Mouse (Mus musculus): ENCODE measurements around the gene Comt. TPM values are rescaled to one million over a fixed set of nuclear protein-coding genes. Genes with fewer than 3 reads are reported as not detected.

The Comt gene
- polyA plus RNA-seq (2014; fragmentation: Nextera tagmentation; extraction: Ambion mirVana) = 90.1 and 96.5 TPM in 2 replicates

DNA sequence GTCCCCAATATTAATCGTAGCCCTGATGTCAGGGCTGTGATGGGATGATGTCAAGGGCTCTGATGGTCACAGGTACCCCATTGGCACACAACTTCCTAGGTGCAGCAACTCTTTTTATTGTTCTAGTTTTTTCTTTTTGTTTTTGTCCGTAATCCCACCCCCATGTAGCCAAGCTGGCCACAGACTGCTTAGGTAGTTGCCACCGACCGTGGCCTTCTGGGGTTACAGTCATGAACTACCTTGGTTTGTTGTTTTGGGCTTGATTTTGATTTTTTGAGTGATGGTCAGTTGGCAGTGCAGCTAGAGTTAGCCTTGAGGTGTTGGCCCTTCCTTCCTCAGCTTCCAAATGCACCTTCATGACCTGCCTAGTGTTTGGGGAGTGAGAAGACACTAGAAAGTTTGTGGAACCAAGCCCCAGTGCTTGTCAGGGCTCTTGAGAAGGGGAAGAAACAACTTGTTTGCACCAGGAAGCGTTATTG is at the start of gene Comt:
TSS of gene Comt (minus strand) at position 51 of the 479 bp plus-strand sequence.
- Histone ChIP-seq H3K36me3 (ENCODE audit: control insufficient read depth, insufficient read depth, low read length) (no peaks in the 10 kb centered on the region), H3K27me3 (ENCODE audit: control insufficient read depth, insufficient read depth, low read length) (no peaks in the 10 kb centered on the region), H3K4me3 (ENCODE audit: low read depth, low read length) (peak within 1 kb of the TSS; percentile 90), H3K27ac (ENCODE audit: low read depth, low read length) (peak within 1 kb of the TSS; percentile 70), H3K9ac (ENCODE audit: low read depth, low read length) (peak within 1 kb of the TSS; percentile 95), H3K9me3 (replicated peaks; ENCODE audit: control insufficient read depth, low read length) (no peaks in the 10 kb centered on the region), H3K4me1 (ENCODE audit: control insufficient read depth, insufficient read depth, low read length) (peaks cover 25% of the 10 kb centered on the region), H3K4me2 (peak within 1 kb of the TSS; percentile 74)
- ATAC-seq (replicated peaks; ENCODE audit: insufficient number of reproducible peaks, low FRiP score, low TSS enrichment) = no peak
- 53% methylated on average over 5 of the region's 5 CpGs for WGBS (ENCODE audit: insufficient replicate concordance)

DNA sequence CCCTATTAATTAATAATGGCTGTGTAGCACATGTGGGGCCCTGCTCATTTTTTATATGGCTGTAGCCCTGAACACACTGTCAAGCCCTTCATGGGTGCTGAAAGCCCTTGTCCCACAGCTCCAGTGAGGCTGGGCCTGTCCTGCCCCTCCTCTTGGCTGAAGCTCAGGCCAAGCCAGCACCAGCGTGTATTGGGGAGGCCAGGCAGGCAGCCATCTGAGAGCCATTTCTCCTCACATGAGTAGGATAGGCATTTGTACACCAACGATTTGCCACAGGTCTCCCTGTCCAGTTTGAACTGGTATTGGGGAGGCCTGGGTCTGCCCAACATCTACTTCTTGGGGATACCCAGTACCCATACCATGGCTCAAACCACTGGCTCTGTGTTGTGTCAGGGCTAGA is 47.4 kb upstream of the Comt start:
- Histone ChIP-seq H3K27ac (ENCODE audit: low read depth, low read length) (no peak overlapping the region), H3K4me3 (ENCODE audit: low read depth, low read length) (no peak overlapping the region), H3K9ac (ENCODE audit: low read depth, low read length) (no peak overlapping the region), H3K9me3 (replicated peaks; ENCODE audit: control insufficient read depth, low read length) (no peaks in the 10 kb centered on the region), H3K4me2 (no peak overlapping the region), H3K27me3 (ENCODE audit: control insufficient read depth, insufficient read depth, low read length) (no peaks in the 10 kb centered on the region), H3K4me1 (ENCODE audit: control insufficient read depth, insufficient read depth, low read length) (peaks cover 12% of the 10 kb centered on the region), H3K36me3 (ENCODE audit: control insufficient read depth, insufficient read depth, low read length) (peaks cover 3% of the 10 kb centered on the region; the same call in 1 of the 2 replicates)
- ATAC-seq (replicated peaks; ENCODE audit: insufficient number of reproducible peaks, low FRiP score, low TSS enrichment) = no peak
- WGBS (ENCODE audit: insufficient replicate concordance) = 85% methylated on average over 2 of the region's 2 CpGs

DNA sequence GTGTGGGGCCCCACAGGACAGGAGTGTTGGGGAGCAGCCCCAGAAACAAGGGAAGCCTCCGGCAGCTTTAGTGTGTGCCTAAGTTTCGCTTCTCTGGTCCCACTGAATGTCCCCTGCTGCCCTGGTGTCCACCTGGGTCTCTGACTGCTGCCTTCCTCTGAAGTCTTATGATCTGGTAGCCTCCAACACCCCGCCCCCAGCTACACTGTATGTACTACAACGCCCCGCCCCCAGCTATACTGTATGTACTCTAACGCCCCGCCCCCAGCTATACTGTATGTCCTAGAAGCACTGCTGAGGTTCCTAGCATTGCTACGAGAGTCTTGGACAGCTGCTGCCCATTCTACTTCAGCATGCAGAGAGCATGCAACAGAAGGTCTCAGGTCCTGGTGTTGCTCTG is 46.3 kb upstream of the Comt start:
- H3K4me3 ChIP-seq (ENCODE audit: low read depth, low read length) = no peak overlapping the region
- no peaks in the 10 kb centered on the region for H3K27me3 ChIP-seq (ENCODE audit: control insufficient read depth, insufficient read depth, low read length)
- H3K27ac ChIP-seq (ENCODE audit: low read depth, low read length) = no peak overlapping the region
- 92% methylated on average over 8 of the region's 8 CpGs for WGBS (ENCODE audit: insufficient replicate concordance)
- H3K9me3 ChIP-seq (replicated peaks; ENCODE audit: control insufficient read depth, low read length) = no peaks in the 10 kb centered on the region
- peaks cover 3% of the 10 kb centered on the region; the same call in 1 of the 2 replicates for H3K36me3 ChIP-seq (ENCODE audit: control insufficient read depth, insufficient read depth, low read length)
- H3K4me1 ChIP-seq (ENCODE audit: control insufficient read depth, insufficient read depth, low read length) = peaks cover 12% of the 10 kb centered on the region
- no peak for ATAC-seq (replicated peaks; ENCODE audit: insufficient number of reproducible peaks, low FRiP score, low TSS enrichment)
- H3K9ac ChIP-seq (ENCODE audit: low read depth, low read length) = no peak overlapping the region
- H3K4me2 ChIP-seq = no peak overlapping the region

DNA sequence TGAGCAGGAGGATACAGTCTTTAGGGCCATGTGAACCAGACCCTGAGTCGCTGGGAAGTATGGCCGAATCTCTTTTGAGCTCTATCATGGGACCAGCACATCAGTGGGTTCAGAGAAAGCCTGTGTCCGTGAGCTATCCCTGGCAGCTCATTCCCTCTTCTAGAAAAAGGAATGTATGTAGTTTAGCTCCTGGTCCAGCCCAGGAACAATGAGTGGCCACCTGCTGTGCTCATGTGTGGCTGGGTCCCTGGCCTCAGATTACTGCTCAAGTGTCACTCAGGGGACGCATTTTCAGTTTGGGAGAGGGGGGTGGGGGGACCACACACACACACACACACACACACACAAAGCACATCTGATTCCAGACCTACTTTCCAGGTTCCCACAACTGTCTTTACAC is 45.8 kb upstream of the Comt start:
- Histone ChIP-seq H3K9me3 (replicated peaks; ENCODE audit: control insufficient read depth, low read length) (no peaks in the 10 kb centered on the region), H3K36me3 (ENCODE audit: control insufficient read depth, insufficient read depth, low read length) (peaks cover 3% of the 10 kb centered on the region; the same call in 1 of the 2 replicates), H3K4me1 (ENCODE audit: control insufficient read depth, insufficient read depth, low read length) (peaks cover 12% of the 10 kb centered on the region), H3K9ac (ENCODE audit: low read depth, low read length) (no peak overlapping the region), H3K27ac (ENCODE audit: low read depth, low read length) (no peak overlapping the region), H3K4me3 (ENCODE audit: low read depth, low read length) (no peak overlapping the region), H3K27me3 (ENCODE audit: control insufficient read depth, insufficient read depth, low read length) (no peaks in the 10 kb centered on the region), H3K4me2 (no peak overlapping the region)
- no peak for ATAC-seq (replicated peaks; ENCODE audit: insufficient number of reproducible peaks, low FRiP score, low TSS enrichment)
- WGBS (ENCODE audit: insufficient replicate concordance) = 83% methylated on average over 4 of the region's 4 CpGs

DNA sequence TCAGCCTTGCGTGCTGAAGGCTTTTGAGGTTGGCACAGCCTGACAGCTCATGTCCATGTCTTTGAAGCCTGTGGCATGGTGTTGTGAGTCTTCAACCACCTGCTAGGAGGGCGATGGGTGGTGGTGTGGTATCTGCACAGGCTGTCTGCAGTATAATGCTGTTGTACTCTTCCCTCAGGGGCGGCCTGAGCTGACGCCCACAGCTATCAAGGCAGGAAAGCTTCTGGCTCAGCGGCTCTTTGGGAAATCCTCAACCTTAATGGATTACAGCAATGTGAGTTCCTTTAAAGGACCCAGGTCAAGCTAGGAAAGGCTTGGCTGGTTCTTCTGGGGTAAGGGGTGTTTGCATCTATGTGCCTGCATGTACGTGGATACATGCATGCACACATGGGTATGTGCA is 45.3 kb upstream of the Comt start:
- WGBS (ENCODE audit: insufficient replicate concordance) = 78% methylated on average over 6 of the region's 6 CpGs

DNA sequence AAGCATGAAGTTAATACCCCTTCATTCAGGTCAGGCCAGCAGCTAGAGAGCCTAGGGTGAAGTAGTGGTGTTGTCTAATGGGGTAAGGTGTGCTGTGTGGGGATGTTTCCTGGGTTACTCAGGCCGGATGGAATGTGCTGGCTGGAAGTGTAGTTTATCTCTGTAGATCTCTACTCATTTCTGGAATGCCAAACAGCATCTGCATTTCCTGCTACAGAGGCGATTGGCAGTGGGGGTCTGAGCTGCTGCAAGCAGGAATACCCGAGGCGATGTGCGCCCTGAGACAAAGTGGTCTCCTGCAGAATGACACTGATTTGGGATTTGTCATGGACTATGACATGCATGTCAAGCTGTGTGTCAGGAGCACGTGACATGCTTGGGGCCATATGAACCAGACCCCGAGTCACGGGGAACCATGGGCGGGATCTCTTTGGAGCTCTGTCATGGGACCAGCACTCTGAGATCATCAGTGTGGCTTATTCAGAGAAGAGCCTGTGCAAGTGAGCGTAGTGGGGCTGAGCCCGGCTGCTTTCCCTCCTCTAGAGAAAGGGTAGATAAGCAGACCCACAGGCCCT is 44.8 kb upstream of the Comt start:
- ATAC-seq (replicated peaks; ENCODE audit: insufficient number of reproducible peaks, low FRiP score, low TSS enrichment) = no peak
- Histone ChIP-seq H3K36me3 (ENCODE audit: control insufficient read depth, insufficient read depth, low read length) (peaks cover 3% of the 10 kb centered on the region; the same call in 1 of the 2 replicates), H3K9ac (ENCODE audit: low read depth, low read length) (no peak overlapping the region), H3K27ac (ENCODE audit: low read depth, low read length) (no peak overlapping the region), H3K9me3 (replicated peaks; ENCODE audit: control insufficient read depth, low read length) (no peaks in the 10 kb centered on the region), H3K4me2 (no peak overlapping the region), H3K4me3 (ENCODE audit: low read depth, low read length) (no peak overlapping the region), H3K27me3 (ENCODE audit: control insufficient read depth, insufficient read depth, low read length) (no peaks in the 10 kb centered on the region), H3K4me1 (ENCODE audit: control insufficient read depth, insufficient read depth, low read length) (peaks cover 12% of the 10 kb centered on the region)
- 53% methylated on average over 11 of the region's 11 CpGs for WGBS (ENCODE audit: insufficient replicate concordance)

More for the DNA sequence above, 45.3 kb upstream of the Comt start:
- Histone ChIP-seq H3K9ac (ENCODE audit: low read depth, low read length) (no peak overlapping the region), H3K27ac (ENCODE audit: low read depth, low read length) (no peak overlapping the region), H3K27me3 (ENCODE audit: control insufficient read depth, insufficient read depth, low read length) (no peaks in the 10 kb centered on the region), H3K4me2 (no peak overlapping the region), H3K9me3 (replicated peaks; ENCODE audit: control insufficient read depth, low read length) (no peaks in the 10 kb centered on the region), H3K4me1 (ENCODE audit: control insufficient read depth, insufficient read depth, low read length) (peaks cover 12% of the 10 kb centered on the region), H3K4me3 (ENCODE audit: low read depth, low read length) (no peak overlapping the region), H3K36me3 (ENCODE audit: control insufficient read depth, insufficient read depth, low read length) (peaks cover 3% of the 10 kb centered on the region; the same call in 1 of the 2 replicates)
- no peak for ATAC-seq (replicated peaks; ENCODE audit: insufficient number of reproducible peaks, low FRiP score, low TSS enrichment)

DNA sequence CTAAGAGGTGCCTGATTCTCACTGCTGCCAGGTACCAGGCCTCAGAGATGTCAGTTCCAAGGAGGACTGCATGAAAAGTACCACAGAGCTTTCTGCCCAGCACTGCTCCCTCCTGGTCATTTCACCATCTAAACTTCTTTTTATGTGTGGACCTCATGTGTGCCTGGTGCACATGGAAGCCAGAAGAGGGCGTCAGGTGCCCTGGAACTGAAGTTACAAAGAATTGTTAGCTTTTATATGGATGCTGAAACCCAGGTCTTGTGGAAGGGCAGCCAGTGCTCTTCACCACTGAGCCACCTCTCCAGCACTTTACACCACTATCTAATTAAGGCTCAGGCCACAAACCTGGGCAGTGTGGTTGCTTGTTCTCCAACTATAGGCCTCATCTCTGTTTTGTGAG is 44.2 kb upstream of the Comt start:
- no peak overlapping the region for H3K4me2 ChIP-seq
- no peak for ATAC-seq (replicated peaks; ENCODE audit: insufficient number of reproducible peaks, low FRiP score, low TSS enrichment)
- no peak overlapping the region for H3K27ac ChIP-seq (ENCODE audit: low read depth, low read length)
- H3K9me3 ChIP-seq (replicated peaks; ENCODE audit: control insufficient read depth, low read length) = no peaks in the 10 kb centered on the region
- WGBS (ENCODE audit: insufficient replicate concordance) = 37% methylated on average over 1 of the region's 1 CpGs
- H3K9ac ChIP-seq (ENCODE audit: low read depth, low read length) = no peak overlapping the region
- peaks cover 12% of the 10 kb centered on the region for H3K4me1 ChIP-seq (ENCODE audit: control insufficient read depth, insufficient read depth, low read length)
- peaks cover 3% of the 10 kb centered on the region; the same call in 1 of the 2 replicates for H3K36me3 ChIP-seq (ENCODE audit: control insufficient read depth, insufficient read depth, low read length)
- H3K4me3 ChIP-seq (ENCODE audit: low read depth, low read length) = no peak overlapping the region
- H3K27me3 ChIP-seq (ENCODE audit: control insufficient read depth, insufficient read depth, low read length) = no peaks in the 10 kb centered on the region

DNA sequence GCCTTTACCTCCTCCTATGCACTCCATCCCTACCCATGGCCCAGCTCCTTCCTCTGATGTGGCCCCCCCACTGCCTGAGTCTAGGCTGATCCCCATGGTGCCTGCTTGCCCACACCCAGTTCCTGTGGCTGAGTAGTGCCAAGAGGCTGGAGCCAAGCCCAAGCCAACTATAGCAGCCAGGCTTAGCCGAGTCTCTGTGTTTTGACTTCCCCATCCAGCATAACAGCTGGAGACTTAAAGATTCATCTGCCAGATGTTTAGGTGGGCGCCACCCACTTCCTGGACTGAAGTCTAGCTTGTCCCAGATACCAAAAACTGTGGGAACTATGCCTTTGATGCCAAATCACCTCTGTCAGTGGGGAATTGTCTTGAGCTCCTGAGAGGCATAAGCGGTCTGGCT is 37.6 kb upstream of the Comt start:
- no peak overlapping the region for H3K4me3 ChIP-seq (ENCODE audit: low read depth, low read length)
- 55% methylated on average over 3 of the region's 3 CpGs for WGBS (ENCODE audit: insufficient replicate concordance)
- no peak overlapping the region for H3K27ac ChIP-seq (ENCODE audit: low read depth, low read length)
- no peaks in the 10 kb centered on the region for H3K9me3 ChIP-seq (replicated peaks; ENCODE audit: control insufficient read depth, low read length)
- H3K4me2 ChIP-seq = no peak overlapping the region
- peaks cover 1% of the 10 kb centered on the region; the same call in 1 of the 2 replicates for H3K36me3 ChIP-seq (ENCODE audit: control insufficient read depth, insufficient read depth, low read length)
- H3K27me3 ChIP-seq (ENCODE audit: control insufficient read depth, insufficient read depth, low read length) = no peaks in the 10 kb centered on the region; the same call in 1 of the 2 replicates
- no peak overlapping the region for H3K9ac ChIP-seq (ENCODE audit: low read depth, low read length)
- peaks cover 14% of the 10 kb centered on the region for H3K4me1 ChIP-seq (ENCODE audit: control insufficient read depth, insufficient read depth, low read length)
- no peak for ATAC-seq (replicated peaks; ENCODE audit: insufficient number of reproducible peaks, low FRiP score, low TSS enrichment)

DNA sequence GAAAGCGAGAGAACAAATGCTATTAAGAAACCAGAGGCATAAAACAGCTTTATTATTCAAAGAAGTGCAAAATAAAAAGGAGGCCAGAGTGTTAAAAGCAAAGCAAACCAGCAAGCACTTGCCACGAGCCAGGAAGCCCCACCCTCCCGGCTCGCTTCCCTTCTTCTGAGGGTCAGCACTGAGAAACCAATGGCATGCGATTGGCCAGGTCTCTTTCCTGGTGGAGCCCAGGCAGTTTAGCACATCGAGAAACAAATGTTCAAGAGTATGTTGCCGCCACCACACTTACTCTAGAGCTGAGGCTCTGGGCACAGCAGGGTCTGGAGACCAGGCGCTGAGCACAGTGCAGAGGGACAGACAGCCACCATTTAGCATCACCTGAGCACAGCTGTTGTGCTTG is 35.9 kb upstream of the Comt start:
- Histone ChIP-seq H3K4me1 (ENCODE audit: control insufficient read depth, insufficient read depth, low read length) (peaks cover 20% of the 10 kb centered on the region), H3K36me3 (ENCODE audit: control insufficient read depth, insufficient read depth, low read length) (no peaks in the 10 kb centered on the region), H3K4me2 (no peak overlapping the region), H3K27me3 (ENCODE audit: control insufficient read depth, insufficient read depth, low read length) (no peaks in the 10 kb centered on the region; the same call in 1 of the 2 replicates), H3K27ac (ENCODE audit: low read depth, low read length) (no peak overlapping the region), H3K4me3 (ENCODE audit: low read depth, low read length) (no peak overlapping the region), H3K9ac (ENCODE audit: low read depth, low read length) (no peak overlapping the region), H3K9me3 (replicated peaks; ENCODE audit: control insufficient read depth, low read length) (no peaks in the 10 kb centered on the region)
- ATAC-seq (replicated peaks; ENCODE audit: insufficient number of reproducible peaks, low FRiP score, low TSS enrichment) = no peak
- 49% methylated on average over 8 of the region's 8 CpGs for WGBS (ENCODE audit: insufficient replicate concordance)

Measured in heart, embryonic 11.5 days (tissue).